Mouse (Mus musculus): ENCODE results near the gene Med19. TPM values are rescaled to one million over a fixed set of nuclear protein-coding genes. Genes with fewer than 3 reads are reported as not detected.
"Not testable (repeated sequence)": the region's sequence is repeated elsewhere in the genome, so short reads cannot be mapped to it uniquely, and the experiment has no call there.

The Med19 gene
- total RNA-seq, 2 experiments from 2014 or later, result 12.0 to 14.0 TPM

- ATAC-seq (replicated peaks; ENCODE audit: low FRiP score, poor library complexity, severe bottlenecking), result peak; percentile 87
Measured at GRCm38 (mm10) chr2:84715562-84716361, 37.6 kb downstream of the Med19 start.

DNA sequence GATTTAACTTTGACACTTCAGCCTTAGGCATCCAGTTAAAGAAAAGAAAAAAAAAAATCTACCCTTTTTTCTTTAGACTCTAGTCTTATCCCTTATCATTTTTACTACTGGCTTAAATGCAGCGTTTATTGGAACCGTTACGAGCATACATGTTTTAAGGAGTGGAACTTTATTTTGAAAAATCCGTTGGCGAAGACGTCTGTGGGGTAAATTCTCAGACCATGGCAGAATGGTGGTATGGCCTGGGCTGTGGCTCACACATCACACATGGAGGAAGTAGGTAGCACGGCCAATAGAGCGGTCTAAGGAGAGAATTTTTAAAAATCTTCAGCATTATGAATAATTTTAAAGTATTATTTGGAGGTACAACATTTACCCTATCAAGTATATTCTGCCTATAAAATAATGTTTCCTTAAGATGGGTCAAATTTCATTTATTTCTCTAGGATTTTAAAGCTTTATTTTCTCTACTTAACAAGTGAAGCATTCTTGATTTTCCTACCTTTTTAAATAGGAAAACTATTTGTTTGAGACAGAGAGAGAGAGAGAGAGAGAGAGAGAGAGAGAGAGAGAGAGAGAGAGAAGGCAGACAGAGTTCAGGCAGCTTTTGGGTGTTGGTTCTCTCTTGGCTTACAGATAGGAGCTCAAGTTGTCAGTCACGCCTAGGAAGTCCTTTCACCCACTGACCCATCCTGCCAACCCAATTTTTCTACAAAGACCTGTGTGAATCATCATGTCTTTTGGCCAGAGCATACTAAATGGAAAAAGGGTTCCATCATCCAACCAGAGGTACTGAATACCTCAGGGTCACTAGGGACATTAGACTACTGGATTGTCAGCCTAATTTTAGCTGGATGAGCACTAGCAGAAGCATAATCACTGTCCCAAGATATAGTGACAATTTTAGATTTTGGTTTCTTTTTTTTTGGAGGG is 38.5 kb downstream of the Med19 start:
- ATAC-seq (replicated peaks; ENCODE audit: low FRiP score, poor library complexity, severe bottlenecking), result peak; percentile 39

DNA sequence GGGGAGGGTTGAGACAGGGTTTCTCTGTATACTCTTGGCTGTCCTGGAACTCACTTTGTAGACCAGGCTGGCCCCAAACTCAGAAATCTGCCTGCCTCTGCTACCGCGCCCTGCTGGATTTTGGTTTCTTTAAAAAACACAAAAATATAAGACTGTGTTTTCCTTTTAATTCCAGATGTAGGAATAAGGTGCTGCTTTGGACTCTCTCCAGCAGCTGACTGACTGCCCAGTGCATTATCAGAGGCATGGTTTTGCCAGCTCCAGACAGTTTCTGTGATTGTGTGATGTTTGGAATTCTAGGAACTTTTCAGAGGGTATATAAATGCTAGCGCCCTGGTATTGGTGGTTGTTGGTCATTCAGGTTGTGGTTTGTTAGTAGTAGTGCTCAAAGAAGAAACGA is 39.2 kb downstream of the Med19 start:
- ATAC-seq (replicated peaks; ENCODE audit: low FRiP score, poor library complexity, severe bottlenecking), result no peak

DNA sequence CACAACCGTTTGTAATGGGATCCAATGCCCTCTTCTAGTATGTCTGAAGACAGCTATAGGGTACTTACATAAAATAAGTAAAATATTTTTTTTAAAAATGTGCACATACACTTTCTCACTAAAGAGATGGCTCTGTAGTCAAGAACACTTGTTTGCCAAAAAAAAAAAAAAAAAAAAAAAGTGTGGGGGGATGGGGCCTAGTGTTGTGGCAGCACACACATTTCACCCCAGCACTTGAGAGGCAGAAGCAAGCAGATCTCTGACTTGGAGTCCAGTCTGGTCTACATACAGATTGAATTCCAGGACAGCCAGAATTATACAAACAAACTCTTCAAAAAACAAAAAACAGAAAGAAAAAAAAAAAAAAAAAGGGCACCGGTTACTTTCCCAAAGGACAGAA is 42.5 kb downstream of the Med19 start:
- ATAC-seq (replicated peaks; ENCODE audit: low FRiP score, poor library complexity, severe bottlenecking), result no peak

GRCm38 (mm10) chr2:84721182-84721581 is 43.0 kb downstream of the Med19 start:
- ATAC-seq (replicated peaks; ENCODE audit: low FRiP score, poor library complexity, severe bottlenecking), result no peak

DNA sequence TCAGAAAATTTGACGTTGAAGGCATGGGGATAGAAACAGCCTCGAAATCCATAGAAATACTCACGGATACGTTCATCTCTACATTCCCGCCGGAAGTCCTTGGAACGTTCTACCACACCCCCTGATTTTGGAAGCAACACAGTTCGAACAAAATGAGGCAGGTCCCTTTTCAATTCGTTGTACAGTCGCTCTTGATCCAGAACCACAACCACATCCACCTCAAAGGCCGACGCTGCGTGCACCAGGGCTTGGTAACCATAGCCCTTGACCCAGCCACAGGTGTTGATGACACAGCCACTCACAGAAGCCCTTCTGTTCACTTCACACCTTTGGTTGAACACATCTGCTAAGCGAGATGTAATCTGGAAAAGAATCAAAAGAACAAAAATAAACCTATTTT is 45.7 kb downstream of the Med19 start:
- ATAC-seq (replicated peaks; ENCODE audit: low FRiP score, poor library complexity, severe bottlenecking), result no peak

GRCm38 (mm10) chr2:84725770-84726169 is 47.6 kb downstream of the Med19 start:
- ATAC-seq (replicated peaks; ENCODE audit: low FRiP score, poor library complexity, severe bottlenecking), result no peak

GRCm38 (mm10) chr2:84726716-84727115 is 48.5 kb downstream of the Med19 start:
- no peak for ATAC-seq (replicated peaks; ENCODE audit: low FRiP score, poor library complexity, severe bottlenecking)

DNA sequence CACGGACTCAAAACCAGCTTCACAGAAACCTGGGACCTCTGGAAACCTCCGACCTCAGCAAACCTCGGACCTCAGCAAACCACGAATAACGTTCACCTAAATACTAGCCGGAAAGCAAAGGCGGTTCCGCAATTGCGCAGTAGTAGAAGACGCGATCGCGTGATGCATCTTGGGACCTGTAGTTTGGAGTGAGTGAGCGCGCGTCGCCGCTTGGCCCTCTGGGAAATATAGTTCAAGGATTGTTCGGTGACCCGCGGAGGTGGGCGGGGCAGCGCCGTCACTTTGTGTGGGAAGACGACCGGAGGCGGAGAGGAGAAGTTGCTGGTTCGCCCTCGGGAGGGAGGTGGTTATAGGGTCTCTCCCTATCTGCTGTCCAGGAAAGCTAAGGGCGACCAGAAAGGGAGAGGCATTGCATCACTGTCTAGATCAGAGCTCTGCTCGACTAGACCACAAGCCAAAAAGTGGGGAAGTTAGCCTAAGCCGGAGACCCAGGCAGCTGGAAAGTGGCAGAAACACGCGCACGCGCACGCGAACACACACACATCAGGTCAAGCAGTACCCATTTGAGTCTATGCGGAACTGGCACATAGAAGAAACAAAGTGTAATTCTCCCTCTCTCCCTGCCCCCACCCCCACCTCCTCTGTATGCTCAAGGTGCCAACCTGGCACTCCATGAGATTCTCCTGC is 49.1 kb downstream of the Med19 start, which contains the start of gene Clp1:
Gene Clp1 (minus strand): TSS at position 179 of the 687 bp plus-strand sequence.
- peak; percentile 95 for ATAC-seq (replicated peaks; ENCODE audit: low FRiP score, poor library complexity, severe bottlenecking)

GRCm38 (mm10) chr2:84728191-84728590 is 50.0 kb downstream of the Med19 start:
- ATAC-seq (replicated peaks; ENCODE audit: low FRiP score, poor library complexity, severe bottlenecking), result not testable (repeated sequence)

DNA sequence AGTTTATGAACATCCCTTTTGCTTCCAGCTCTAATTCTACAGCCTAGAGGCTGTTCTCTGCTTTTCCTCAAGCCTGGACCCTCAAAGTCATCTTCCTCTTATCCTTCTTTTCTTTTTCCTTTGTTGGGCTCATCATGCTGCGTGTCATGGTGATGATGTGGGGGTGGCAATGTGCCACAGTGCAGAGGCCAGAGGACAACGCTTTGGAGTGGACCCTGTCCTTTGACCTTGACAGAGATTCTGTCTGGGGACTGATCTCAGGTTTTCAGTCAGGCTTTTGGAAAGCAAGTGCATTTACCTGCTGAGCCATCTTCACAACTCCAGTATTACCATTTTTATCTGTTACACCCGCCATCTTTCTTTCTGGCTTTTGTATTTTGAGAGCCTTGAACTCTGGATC is 53.0 kb downstream of the Med19 start:
- ATAC-seq (replicated peaks; ENCODE audit: low FRiP score, poor library complexity, severe bottlenecking), result no peak

DNA sequence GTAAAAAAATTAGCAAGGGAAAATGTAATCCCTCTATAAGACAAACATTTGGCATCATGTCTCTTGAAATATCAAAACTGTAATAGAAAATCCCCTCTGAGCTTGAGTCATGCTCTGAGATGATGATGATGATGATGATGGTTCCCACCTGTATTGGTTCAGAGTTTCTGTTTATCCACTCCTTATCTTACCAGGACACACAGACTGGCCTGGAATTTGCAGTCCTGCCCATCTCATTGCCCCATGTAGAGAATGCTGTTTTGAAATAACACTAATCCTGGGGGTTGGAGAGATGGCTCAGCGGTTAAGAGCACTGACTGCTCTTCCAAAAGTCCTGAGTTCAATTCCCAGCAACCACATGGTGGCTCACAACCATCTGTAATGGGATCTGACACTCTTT is 54.2 kb downstream of the Med19 start:
- no peak for ATAC-seq (replicated peaks; ENCODE audit: low FRiP score, poor library complexity, severe bottlenecking)

DNA sequence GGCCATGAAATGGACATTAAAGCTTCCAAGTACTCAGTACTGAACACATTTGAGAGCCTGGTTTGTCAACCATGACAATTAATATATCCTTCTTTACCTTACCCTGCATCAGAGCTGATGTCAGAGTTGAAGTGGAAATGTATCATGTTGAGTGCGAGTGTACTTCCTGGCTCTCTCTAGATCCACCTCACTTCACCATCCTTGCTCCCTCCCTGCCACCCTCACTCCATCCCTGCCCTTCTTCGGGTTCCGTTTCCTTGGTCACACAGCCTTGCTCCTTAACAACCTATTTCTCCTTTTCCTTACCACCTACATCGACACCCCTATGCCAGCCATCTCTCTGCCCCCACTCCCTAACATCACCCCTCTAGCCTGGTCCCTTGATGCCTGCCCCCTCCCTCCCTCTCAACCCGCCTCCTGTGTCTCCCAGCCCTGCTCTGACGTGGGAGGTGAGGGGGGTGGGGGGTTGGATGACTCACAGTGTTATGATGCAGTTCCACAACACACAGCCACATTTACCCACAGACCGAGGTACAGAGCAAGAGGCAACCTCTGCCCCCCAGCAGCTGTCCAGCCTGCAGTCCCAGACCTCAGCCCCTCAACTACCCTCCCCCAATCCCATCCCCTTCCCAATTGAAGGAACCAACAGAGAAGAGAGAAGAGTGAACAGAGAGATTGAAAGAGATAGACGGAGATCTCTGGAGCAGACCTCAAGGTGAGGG is 55.5 kb downstream of the Med19 start, which contains the start of gene Ypel4:
Gene Ypel4 (plus strand): TSS at position 480 of the 722 bp plus-strand sequence.
- ATAC-seq (replicated peaks; ENCODE audit: low FRiP score, poor library complexity, severe bottlenecking), result peak; percentile 57

DNA sequence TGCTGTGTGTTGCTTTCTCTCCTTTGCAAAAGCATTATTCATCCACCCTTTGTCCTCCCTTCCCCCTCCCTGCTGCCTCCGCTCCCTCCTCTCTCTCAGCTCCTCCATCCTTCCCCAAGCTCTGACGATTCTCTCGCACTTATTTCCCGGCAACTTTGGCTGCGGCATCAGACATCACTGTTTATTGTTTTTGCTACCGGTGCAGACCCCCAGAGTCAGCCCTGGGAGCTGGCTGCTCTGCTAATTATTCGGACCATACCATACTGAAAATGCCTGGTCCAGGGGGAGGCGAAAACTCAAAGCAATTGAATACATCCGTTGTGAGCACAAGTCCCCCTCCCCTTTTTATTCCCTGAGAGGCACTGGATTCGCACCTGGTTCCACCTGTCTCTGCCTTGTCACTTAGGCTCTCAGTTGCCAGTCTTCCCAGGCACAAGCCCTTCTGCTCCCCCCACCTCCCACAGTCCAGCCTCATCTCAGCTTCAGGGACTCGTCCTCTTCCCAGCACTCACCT is 56.2 kb downstream of the Med19 start:
- ATAC-seq (replicated peaks; ENCODE audit: low FRiP score, poor library complexity, severe bottlenecking), result no peak

GRCm38 (mm10) chr2:84734919-84735318 is 56.7 kb downstream of the Med19 start:
- peak; percentile 18 for ATAC-seq (replicated peaks; ENCODE audit: low FRiP score, poor library complexity, severe bottlenecking)

DNA sequence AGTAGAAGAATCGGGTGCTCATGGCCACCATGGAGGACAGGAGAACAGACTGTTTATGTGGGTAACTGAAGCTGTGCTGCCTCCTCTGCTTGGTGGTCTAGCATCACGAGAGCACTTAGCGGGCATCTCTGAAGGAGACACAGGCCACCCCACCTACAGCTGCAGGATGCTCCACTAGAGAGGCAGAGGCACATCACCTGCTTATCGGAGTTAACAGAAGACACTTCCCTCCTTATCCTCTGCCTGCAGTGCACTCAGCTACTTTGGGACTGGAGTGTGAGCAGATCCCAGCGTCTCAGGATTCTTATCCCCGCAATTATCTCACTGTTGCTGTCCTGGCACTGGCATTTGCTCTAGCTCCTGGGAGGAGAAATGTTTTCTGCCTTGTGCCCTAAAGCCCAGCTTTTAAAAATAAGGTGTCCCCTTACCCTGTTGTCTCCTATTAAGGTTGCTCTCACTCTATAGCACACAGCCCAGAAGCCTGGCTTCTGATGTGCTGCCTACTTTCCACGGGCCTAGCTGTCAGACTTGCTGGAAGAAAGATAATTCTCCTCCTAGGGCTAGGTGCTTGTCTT is 57.2 kb downstream of the Med19 start:
- ATAC-seq (replicated peaks; ENCODE audit: low FRiP score, poor library complexity, severe bottlenecking), result peak; percentile 71

- peak; percentile 12; the same call in 1 of the 2 replicates for ATAC-seq (replicated peaks; ENCODE audit: low FRiP score, poor library complexity, severe bottlenecking)
Measured at GRCm38 (mm10) chr2:84736312-84737161, 58.3 kb downstream of the Med19 start.

DNA sequence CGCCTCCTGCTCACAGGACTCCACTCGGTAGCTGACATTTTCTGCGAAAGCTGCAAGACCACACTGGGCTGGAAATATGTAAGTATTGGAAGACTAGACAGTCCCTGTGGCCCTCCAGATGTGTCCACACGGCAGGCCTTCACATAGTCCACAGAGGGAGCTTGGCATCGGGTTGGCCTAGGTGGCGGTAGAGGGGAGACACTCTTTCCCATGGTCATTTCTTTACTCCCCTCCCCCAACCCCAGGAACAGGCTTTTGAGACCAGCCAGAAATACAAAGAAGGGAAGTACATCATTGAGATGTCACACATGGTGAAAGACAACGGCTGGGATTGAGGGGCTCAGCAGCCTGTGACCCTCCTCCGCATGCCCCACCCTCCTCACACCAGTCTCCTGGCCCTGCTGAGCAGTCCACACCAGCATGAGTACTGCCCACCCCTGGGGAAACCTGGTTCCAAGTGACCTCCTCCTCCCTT is 59.3 kb downstream of the Med19 start:
- no peak for ATAC-seq (replicated peaks; ENCODE audit: low FRiP score, poor library complexity, severe bottlenecking)

All from erythroblast, adult 5-6 weeks (primary cell).